Mouse (Mus musculus): ENCODE measurements around the gene Olfr884.

Gene Olfr884

GRCm38 (mm10) chr9:38046255-38046654 lies at the start of gene Olfr884:
TSS of gene Olfr884 (plus strand) at chr9:38046555.
- no peak for DNase-seq (ENCODE audit: low read depth, low spot score)

GRCm38 (mm10) chr9:37998581-37999204 lies 47.7 kb upstream of the Olfr884 start:
- DNase-seq (ENCODE audit: low read depth, low spot score) = no peak

GRCm38 (mm10) chr9:38000021-38000420 lies 46.3 kb upstream of the Olfr884 start:
- DNase-seq (ENCODE audit: low read depth, low spot score) = no peak

GRCm38 (mm10) chr9:38025508-38025907 lies 20.8 kb upstream of the Olfr884 start, which contains the start of gene Olfr883:
TSS of gene Olfr883 (plus strand) at chr9:38025808.
- DNase-seq (ENCODE audit: low read depth, low spot score) = no peak

- no peak for DNase-seq (ENCODE audit: low read depth, low spot score)
Measured at GRCm38 (mm10) chr9:38061022-38061421, 14.7 kb downstream of the Olfr884 start, which contains the start of gene Olfr885. TSS of gene Olfr885 (plus strand) at chr9:38061322.

- DNase-seq (ENCODE audit: low read depth, low spot score) = no peak
Measured at GRCm38 (mm10) chr9:38083772-38084171, 37.4 kb downstream of the Olfr884 start, which contains the start of gene Olfr887. TSS of gene Olfr887 (plus strand) at chr9:38084072.
